Mouse (Mus musculus) adrenal gland (tissue): Measurements from ENCODE around the gene Smim22.

Experiments
- intact Hi-C: fragments of 180-260 bp; cut with DNase I; formaldehyde crosslinking; loops from one replicate; pipeline ENCODE4 v1.15.1; 2025
- long read RNA-seq, 2 experiments: library from polyadenylated mRNA; unstranded; transcript quantifications; one replicate each; pipeline ENCODE4 v2.0.0; 2020; ENCODE audit warnings: borderline replicate concordance in 1 of 2; ENCODE audit not compliant: insufficient replicate concordance in 1 of 2

Smim22 gene
- long read RNA-seq, experiment 1, partial matches to known transcripts = 0 of 1 reads
- long read RNA-seq, experiment 1, other reads (novel, unspliced or antisense) = 1 of 1 reads
- long read RNA-seq, experiment 2, partial matches to known transcripts = 0 of 2 reads
- long read RNA-seq, experiment 2, other reads (novel, unspliced or antisense) = 2 of 2 reads

DNA sequence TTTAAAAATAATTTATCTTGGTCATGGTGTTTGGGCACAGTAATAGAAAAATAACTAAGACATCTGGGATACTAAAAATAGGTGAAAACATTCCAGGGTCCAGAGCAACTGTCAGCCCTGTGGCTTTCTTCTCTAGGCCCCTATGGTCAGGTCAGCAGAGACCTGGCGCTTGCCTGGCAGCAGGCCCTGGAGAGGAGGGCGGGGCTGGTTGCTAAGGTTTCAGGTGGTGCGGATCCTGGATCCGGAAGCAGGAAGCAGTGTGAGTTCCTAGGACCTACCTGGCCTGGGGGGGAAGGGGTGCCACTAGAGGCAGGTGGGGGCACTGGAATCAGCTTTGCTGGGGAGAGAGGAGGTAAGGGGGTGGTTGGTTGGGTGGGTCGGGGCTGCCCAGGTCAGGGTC lies at the start of gene Smim22:
Smim22 (plus strand) TSS at position 222 of the 400 bp plus-strand sequence.
- intact Hi-C loops = no loop called here

DNA sequence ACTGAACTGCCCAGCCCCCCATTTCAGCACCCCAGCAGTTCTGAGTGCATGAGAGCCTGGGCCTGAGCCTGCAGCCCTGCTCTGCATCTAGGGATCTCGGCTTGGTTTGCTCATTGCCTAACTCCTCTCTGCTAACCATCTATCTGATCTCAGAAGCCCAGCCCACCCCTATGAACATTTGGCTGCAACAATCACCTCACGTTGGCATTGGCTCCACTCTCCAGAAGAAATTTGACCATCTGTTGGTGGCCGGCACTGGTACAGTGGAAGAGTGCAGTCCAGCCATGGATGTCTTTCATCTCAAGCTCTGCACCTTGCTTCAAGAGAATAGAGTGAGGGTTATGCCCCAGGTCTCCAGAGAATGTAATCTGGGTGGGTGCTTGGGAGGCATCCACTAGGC lies 49.6 kb upstream of the Smim22 start:
- intact Hi-C loops = no loop called here

GRCm38 (mm10) chr16:4960260-4960659 lies 46.8 kb upstream of the Smim22 start:
- intact Hi-C loops = no loop called here

DNA sequence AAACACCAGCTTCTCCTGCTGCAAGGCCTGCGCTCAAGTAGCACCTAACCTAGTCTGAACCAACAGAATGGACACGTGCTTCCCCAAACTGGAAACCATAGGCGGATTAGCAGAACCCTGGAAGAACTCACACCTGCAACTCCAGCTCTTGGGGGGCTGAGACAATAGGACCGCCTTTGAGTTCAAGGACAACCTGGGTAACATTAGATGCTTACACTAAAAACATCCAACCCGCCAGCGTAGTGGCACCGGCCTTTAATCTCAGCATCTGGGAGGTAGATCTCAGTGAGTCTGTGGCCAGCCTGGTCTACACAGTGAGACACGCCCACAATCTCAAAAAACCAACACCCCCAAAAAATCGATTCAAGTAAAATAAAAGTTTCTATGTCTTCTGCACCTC lies 43.7 kb upstream of the Smim22 start:
- intact Hi-C loops = no loop called here

GRCm38 (mm10) chr16:4963797-4964709 lies 43.0 kb upstream of the Smim22 start, which contains the start of gene Anks3:
Gene Anks3 (minus strand): TSS chr16:4964205.
- intact Hi-C loops = no loop called here

DNA sequence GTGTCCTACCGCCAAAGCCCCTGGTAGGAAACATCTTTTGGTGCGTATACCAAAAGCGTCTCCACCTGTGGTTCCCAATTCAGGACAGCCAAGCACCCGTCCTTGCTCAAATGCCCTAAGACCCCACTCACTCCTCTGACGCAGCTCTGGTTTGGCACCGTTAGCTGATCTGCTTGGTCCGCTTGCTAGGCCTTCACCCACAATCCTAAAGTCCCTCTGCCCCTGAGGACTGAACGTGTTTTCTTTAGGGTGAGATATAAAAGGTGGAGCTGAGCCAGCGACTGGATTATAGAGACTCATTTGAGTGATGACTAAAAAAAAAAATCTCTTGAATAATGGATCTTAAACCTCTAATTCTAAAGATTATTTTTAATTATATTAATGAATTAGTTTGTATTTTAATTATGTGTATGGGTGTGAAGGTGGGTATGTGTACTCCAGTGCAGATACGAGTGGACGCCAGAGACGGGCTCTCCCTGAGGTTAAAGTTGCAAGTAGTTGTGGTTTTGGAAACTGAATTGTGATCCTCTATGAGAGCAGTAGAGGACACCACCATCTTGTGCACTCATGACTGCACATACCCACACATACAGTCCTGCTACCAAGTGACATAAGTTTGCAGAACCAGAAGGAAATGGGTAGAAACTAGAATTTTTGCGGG lies 42.2 kb upstream of the Smim22 start:
- intact Hi-C loops = loop anchor here (5.0 kb wide), 1 partner anchor 52 kb away; no protein-coding TSS in a partner anchor

DNA sequence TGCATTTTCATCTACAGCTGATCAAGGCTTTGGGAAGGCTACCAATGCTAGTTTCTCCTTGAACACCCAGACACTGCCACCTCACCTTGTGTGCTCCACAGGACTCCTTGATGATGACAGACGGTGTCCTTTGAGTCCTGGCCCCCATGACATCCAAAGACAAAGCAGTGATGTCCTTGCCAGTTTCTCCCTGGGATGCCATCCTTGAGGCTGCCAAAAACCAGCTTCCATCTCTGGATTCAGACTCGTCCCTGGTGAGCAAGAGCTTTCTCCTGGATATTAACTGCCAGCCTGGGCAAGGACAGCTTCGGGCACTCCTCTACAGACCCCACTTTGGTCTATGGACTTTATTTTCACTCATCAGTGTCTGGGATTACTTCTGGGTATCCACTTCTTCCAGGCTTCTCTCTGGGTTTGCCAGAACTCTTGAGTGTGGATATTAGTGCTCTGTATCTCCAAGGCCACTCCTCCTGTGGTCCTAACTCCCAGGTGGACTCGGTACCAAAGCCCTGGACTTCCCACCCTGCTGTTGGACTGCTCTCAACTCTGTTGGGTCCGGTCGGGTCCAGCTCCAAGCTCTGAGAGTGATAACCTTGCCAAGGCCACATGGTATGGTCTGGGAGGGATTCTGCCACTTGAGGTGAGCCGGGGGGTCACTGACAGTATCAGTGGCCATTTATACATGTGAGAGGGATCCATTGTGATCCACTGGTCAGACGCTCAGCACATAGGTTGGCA lies 41.5 kb upstream of the Smim22 start:
- intact Hi-C loops = loop anchor here (5.0 kb wide), 1 partner anchor 52 kb away; no protein-coding TSS in a partner anchor

DNA sequence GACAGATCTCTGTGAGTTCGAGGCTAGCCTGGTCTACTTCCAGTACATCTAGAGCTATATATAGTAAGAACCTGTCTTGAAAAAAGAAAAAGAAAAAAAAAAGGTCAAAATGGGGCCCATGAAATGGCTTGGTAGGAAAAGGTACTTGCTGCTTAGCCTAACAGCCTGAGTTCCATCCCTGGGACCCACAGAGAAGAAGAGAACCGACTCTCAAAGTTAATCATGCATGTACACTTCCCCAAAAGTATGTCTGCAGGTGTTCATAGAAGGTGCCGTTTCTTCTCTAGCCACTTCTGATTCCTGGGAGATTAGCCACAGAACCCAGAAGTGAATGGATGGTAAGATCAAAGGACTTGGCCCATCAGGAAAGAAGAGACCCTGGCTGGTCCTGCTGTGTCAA lies 38.7 kb upstream of the Smim22 start:
- intact Hi-C loops = loop anchor here (5.0 kb wide), 1 partner anchor 49 kb away; no protein-coding TSS in a partner anchor

GRCm38 (mm10) chr16:4969055-4969843 lies 37.8 kb upstream of the Smim22 start:
- intact Hi-C loops = loop anchor here (5.0 kb wide), 1 partner anchor 48 kb away; no protein-coding TSS in a partner anchor

- intact Hi-C loops = no loop called here
These were observed 35.5 kb upstream of the Smim22 start for GRCm38 (mm10) chr16:4971626-4972025.

- intact Hi-C loops = no loop called here
These were observed 32.6 kb upstream of the Smim22 start for GRCm38 (mm10) chr16:4974521-4974920.

GRCm38 (mm10) chr16:4976180-4976579 lies 30.9 kb upstream of the Smim22 start:
- intact Hi-C loops = no loop called here

GRCm38 (mm10) chr16:4978275-4979051 lies 28.6 kb upstream of the Smim22 start:
- intact Hi-C loops = no loop called here

DNA sequence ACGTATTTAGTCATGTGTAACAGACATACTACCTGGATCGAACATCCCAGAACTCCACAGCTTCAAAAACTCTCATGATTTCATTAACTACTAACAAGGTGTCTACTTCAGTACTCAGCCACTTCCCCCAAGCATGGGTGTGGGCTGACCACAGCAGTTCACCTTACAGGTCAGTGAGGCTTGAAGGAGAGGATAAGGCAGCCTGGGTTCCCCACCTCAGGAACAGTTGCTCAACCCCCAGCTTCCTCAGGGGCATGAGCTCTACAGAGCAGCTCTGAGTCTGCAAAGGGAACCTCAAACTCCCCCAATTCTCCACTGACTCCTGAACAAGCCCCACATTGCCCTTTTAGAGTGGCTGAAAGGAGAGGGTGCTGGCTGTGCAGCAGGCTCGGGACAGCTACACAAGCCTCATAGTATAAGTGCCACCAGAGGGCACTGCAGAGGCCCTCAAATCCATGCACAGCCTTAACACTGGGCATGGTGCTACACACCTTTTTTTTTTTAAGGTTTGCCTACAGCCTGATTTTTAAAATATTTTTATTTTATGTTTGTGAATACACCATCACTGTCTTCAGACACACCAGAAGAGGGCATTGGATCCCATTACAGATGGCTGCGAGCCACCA lies 27.2 kb upstream of the Smim22 start:
- intact Hi-C loops = loop anchor here (2.0 kb wide), 1 partner anchor 165 kb away; no protein-coding TSS in a partner anchor

GRCm38 (mm10) chr16:4984717-4985116 lies 22.4 kb upstream of the Smim22 start:
- intact Hi-C loops = no loop called here

DNA sequence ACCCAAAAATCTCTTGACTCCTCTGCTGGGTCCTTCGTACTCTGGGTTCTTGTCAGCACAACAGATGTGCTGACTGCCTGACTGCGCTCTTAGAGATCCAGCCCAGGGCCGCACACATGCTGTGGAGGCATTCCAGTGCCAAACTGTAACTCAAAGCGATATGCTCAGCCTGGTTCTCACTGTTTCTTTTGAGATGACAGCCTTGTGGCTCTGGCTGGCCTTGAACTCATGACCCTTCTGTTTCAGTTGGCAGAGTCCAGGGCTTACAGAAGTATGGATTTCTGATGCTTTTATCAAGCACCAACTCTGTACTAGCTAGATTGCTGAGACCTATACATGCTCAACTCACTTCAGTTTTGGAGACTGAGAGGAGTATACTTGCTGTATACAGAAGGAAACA lies 13.8 kb upstream of the Smim22 start:
- intact Hi-C loops = no loop called here

- intact Hi-C loops = no loop called here
These were observed 9.5 kb upstream of the Smim22 start, which contains the start of gene Sept12 for GRCm38 (mm10) chr16:4997553-4997952. Gene Sept12 (minus strand): TSS chr16:4997852.

GRCm38 (mm10) chr16:4998984-4999383 lies 8.1 kb upstream of the Smim22 start:
- intact Hi-C loops = no loop called here

- intact Hi-C loops = no loop called here
These were observed 6.5 kb upstream of the Smim22 start for GRCm38 (mm10) chr16:5000611-5001010.
